Mouse (Mus musculus) bone marrow, adult 2 months (tissue): Measurements from ENCODE around the gene Akt2.
A peak's percentile ranks its signal among the peaks of the same experiment; 100 is the strongest.

Experiments
- CTCF ChIP-seq: fragments of 200-500 bp; IDR thresholded peaks from 2 replicates; pipeline ENCODE4 v1.5.1; 2011; ENCODE audit warnings: low read length, control low read depth; ENCODE audit not compliant: control insufficient read depth, insufficient read depth
- POLR2A ChIP-seq: fragments of 200-500 bp; IDR thresholded peaks from 2 replicates; pipeline ENCODE4 v1.6.1; 2011; ENCODE audit warnings: low read depth, mild to moderate bottlenecking, control low read depth, low read length, borderline replicate concordance; ENCODE audit not compliant: control insufficient read depth

- TF ChIP-seq CTCF (peak; percentile 58; the same call in 1 of the 2 replicates), POLR2A (no peak)
Observed at GRCm38 (mm10) chr7:27650949-27651348, 59.6 kb downstream of the Akt2 start.
